Mouse (Mus musculus): Measurements from ENCODE around the gene Rbm33. TPM values are rescaled to one million over a fixed set of nuclear protein-coding genes. Genes with fewer than 3 reads are reported as not detected.

Rbm33 gene
- 45.1 and 77.5 TPM in 2 replicates for polyA plus RNA-seq (2012; ENCODE audit: low replicate concordance)

DNA sequence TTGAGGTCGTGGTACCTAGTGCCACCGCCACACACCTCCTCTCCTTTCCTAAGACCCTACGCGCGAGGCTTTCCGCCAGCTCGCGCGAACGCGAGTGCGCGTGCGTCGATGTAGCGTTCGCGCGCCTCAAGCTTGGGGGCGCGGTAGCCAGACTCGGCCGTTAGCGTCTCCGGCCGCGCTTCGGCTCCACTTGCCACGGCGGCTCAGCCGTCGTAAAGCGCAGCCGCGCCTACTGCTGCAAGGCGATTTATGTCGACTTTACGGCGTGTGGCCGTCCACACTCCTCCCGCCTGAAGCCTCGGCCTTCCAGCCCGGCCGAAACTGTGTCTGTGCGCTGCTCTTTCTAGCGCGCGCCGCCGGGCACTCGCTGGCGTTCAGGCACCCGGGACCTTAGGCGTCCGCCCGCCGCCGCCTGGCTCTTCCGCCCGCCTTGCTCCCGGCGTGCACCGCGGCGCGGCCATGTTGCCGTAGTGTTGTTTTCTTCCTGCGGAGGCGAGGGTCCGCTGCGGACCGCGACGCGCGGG is at the start of gene Rbm33:
Rbm33 (plus strand) TSS at position 400 of the 524 bp plus-strand sequence.

DNA sequence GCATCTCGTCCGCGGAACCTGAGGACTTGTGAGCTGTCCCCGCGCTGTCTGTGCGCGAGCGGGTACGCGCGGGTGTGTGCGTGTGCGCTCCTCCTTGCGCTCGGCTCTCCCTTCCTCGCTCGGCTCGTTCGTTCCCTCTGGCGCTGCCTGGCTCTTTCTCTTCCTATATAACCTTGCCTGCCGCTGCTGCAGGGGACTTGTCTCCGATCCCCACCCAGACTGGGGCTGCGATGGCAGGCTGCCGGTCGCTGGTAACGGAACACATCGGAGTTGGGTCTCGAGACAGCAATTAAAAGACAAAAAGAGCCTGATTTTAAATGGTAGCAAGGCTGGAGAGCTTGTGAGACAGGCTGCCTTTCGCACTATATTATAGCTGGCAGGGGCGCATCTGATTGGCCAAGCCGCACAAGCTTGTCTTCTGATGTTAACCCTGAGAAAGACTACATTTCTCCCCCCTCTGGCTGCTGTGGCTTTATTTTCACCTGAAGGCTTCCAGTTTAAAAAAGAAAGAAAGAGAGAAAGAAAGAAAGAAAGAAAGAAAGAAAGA is 149.9 kb downstream of the Rbm33 start, which contains the start of gene Shh:
Shh (minus strand) TSS at position 497 of the 547 bp plus-strand sequence.

Other genes with a start within 250 kb of the Rbm33 start
- gene Insig1, start 245.8 kb upstream of the Rbm33 start, polyA plus RNA-seq (2012; ENCODE audit: low replicate concordance), result 21.8 and 35.0 TPM in 2 replicates
- gene En2, start 151.4 kb upstream of the Rbm33 start, polyA plus RNA-seq (2012; ENCODE audit: low replicate concordance), result 0.03 TPM in 1 of 2 replicates, not detected in the other
- not detected in 2 replicates for gene Cnpy1, start 71.3 kb upstream of the Rbm33 start, polyA plus RNA-seq (2012; ENCODE audit: low replicate concordance)
- gene Shh, start 150.1 kb downstream of the Rbm33 start, polyA plus RNA-seq (2012; ENCODE audit: low replicate concordance), result not detected in 2 replicates

Data from hematopoietic multipotent progenitor cell, adult 10-12 weeks (in vitro differentiated cells).